Mouse (Mus musculus) heart, adult 9 months (tissue): ENCODE results near the gene Gas2l2.

ENCODE experiments used
- DNase-seq, 2 experiments: peaks; one replicate each; pipeline ENCODE4 v3.0.0; 2022; ENCODE audit warnings: low spot score in 2 of 2

Gene Gas2l2

DNA sequence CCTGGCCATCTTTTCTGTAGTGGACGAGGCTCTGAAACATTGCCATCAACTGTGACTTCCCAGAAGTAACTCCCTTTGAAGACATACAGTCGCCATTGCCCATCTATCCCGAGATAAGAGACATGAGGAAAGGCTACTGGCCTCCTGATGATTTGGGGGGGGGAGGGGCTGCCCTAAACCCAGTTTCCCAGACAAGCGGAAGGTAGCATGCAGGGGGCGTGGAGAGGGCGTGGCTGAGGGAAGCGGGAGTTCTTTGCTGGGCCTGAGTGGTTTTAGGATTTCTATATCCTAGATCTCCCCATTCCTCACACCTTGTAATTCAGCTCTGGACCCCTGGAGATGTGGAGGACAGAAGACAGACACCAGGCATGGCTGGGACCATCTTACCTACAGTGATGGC lies 14.6 kb upstream of the Gas2l2 start:
- DNase-seq: no peak

DNA sequence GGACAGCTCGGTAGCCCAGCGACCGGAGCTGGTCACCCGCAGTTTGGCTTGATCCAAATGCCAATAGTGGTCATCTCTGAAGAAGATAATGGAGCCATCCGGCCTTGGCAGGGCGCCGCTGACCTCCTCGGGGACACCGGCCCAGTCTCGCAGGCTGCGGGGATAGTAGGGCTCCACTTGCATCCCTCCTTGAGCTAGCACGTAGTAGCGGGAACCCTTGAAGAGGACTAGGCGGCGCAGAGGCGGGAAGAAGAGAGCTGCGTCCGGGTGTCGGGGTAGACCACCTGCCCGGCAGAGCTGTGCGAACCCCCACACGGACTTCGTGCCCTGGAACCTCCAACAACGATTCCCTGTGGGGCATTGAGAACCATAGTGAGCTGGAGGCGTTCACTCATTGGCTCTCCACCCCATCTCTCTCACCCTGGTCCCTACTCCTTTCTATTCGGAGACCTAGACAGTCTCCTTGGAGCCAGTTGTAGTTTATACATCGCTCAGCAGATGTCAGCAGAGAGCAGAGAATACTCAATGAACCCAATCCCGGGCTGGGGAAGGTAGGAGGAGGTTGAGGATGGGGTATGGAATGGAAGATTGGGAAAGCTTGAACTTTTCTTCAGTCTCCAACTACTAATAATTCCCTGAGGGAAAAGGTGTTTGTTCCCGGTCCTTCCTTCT lies 13.5 kb upstream of the Gas2l2 start:
- peak; percentile 67 to 76 for DNase-seq

DNA sequence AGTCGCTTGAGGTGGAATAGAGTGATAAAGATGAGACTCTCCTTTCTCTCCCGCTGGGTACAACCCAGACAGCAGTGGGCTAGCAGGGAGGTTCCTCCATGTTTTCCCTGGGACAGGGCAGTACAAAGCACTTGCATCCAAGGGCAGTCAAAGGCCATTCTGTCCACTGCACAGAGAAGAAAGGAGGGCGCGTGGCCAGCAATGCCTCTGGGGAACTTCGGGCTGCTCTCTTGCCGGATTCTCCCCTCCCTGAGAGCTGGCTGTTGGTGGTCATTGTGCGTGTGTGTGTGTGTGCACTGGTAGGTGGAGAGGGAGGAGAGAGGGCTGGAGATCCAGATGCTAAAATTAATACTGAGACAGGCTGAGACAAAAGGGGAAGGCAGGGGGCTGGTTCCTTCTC lies 12.0 kb upstream of the Gas2l2 start:
- peak; percentile 66 to 68 for DNase-seq

DNA sequence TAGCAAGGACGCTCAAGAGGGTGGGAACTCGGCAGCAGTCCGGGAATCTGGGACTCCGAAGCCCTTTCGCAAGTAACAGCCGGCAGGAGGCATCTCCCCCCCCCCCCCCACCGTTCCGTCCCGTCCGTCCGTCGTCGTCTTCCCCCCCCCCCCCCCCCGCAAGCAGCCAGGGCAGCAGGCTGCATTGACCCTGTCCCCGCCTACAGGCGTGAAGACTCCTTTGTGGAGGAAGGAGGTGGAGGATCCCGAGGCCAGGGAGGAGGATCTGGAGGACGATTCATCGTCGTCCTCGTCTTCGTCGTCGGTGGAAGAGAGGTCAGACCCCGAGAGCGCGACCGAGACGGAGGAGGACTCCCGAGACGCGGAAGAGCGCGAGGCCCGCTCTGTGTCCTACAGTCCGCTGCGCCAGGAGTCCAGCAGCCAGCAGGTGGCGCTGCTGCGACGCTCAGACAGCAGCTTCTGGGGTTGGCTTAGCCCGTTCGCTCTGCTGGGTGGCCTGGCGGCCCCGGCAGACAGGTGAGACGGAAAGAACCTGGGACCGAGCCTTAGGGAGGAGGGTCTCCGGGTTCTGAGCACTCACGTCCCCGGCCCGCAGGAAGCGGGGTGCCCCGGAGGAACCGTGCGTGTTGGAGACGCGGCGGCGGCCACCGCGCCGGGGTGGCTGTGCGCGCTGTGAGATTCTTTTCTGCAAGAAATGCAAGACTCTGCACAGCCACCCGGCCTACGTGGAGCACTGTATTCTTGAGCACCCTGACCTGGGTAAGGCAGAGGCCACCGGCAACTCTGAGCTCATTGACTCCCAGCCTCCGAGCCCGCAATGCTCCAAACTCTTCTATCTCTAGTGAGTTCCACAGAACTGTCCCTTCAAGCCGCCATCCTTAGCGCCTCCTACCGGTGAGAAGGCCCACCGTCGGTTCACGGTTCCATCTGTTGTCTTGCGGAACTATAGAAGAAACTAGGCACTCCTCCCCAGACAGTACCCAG lies 11.1 kb upstream of the Gas2l2 start:
- DNase-seq: peak; percentile 75 to 83

DNA sequence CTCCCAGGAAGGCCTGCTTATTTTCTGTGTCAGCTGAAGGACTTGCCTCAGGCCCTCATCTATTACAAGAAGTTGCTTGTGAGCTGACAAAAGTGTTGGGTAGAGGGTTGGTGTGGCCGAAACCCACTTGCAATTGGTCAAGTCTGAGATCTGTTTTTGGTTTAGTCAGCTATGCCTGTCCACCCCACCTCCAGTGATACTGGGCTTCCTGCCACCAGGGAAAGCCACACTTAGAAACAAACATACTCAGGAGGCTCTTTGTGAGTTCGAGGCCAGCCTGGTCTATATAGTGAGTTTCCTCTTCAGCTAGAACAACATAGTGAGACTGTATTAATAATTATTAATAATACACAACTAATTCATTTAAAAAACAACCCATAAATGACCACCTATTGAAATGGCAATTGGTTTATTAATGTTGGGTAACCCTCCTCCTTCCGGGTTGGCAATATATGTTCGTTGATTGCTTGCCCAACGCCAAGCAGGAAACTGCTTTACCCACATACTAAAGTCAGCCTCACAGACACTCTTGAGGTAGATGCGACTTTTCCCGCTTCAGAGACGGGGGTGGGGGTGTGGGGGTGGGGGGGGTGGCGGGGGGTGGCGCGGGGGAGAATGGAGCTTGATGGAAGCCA lies 10.3 kb upstream of the Gas2l2 start:
- DNase-seq: no peak

DNA sequence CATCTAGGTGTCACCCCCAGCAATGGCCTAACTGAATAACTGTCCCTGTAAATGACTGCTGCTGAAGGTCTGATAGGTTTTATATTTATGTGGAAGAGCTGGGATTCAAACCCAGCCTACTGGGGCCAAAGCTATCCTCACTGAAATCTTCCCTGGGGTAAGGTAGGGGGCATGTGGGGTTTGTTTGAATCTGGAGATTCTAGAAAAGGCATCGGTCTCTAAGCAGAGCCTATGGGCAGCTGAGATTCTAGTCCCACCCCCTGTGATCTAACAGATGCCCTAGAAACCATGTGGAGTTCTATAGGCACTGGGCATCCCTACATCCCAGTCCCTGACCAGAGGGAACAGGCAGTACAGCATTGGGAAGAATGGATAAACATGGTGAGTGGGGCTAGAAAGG lies 8.1 kb upstream of the Gas2l2 start, which contains the start of gene 1700020L24Rik:
Gene 1700020L24Rik, plus strand, starts transcription at position 301 of the 400 bp plus-strand sequence.
- DNase-seq: no peak

DNA sequence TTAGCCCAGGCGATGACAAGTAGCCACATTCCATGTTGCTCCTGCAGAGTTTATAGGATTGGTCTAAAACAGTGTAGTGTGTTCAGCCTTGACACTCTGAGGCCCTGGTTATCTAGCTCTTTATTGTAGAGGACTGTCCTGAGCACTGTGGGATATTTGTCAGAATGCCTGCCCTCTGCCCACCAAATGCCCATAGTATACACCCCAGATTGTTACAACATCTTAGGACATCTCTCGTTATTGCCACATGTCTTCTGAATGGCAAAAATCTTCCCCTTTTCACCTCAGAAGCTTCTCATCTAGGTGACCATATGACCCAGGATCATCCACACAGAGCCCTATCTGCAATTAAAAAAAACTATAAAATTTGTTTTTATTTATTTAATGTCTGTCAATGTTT lies 3.3 kb upstream of the Gas2l2 start:
- no peak for DNase-seq

DNA sequence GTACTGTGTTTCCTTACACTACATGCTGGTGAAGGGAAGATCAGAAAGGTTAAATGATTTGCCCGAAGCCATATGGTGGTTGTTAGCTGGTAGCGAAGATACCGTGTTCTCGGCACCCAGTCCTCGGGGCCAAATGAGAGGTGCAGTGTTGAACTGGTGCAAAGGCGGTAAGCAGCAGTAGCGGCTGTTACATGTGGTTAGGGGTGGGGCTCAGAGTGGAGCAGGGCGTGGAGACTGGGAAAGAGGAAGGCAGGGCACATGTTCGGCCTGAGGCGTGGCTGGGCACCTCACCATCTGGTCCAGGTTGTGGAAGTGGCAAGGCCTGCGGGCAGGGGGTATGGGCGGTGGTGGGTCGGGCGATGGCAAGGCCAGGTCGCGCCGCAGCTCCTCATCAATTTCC lies 2.3 kb downstream of the Gas2l2 start:
- no peak for DNase-seq

DNA sequence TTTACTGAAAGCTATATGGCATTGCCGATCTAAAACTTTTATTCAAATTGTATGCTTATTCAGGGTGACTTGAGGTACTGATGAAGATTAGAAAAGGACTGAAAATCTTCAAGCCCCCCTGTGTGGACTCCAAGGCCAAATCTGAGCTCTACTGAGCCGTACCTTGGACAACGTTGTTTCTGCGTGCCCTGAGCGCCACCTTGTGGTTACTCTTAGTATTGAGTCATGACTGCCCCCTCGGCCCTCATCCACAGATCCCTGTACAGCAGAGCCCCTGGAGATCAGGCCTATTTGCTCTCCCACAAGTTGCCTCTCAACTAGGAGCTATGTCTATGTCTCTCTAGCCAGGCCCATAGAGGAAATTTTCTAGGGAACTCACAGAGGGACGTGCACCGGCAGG lies 4.6 kb downstream of the Gas2l2 start:
- DNase-seq: peak; percentile 52 to 59

DNA sequence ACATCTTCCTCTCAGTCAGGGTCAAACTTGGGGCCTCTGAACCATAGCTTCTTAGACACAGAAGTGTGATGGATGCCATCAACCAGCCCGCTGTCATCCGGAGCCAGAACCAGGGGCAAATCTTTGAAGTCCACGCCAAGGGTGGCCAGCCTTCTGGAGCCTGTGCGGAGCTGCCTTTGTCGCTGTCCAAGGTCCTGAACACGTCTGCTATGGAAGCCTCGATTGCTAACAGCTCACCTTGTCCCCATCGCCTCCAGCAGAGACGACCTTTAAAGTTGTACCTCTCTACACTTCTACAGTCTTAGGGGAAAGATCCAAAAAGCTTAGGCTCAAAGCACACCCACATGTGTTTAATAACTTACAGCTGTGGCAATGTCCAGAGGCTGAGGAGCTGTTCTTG lies 8.0 kb downstream of the Gas2l2 start:
- DNase-seq: peak in 1 of 2 experiments; percentile 23

DNA sequence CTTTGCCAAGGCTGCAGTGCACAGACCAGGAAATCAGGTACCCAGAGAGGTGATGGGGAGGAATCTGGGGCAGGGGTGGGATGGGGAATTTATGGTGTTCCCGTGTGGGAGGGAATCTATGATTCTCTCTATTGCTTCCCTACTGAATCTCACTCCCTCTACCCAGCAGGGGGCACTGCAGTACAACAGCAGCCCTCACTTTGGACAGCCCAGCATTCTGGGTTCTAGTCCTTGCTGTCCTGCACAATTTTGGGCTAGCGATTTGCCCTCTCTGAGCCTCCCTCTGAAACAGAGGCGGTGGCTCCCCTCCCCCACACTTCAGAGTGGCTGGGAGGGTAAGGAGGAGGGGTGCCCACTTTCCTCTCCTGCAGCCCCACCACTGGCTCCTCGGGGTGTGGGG lies 8.9 kb downstream of the Gas2l2 start:
- no peak for DNase-seq

DNA sequence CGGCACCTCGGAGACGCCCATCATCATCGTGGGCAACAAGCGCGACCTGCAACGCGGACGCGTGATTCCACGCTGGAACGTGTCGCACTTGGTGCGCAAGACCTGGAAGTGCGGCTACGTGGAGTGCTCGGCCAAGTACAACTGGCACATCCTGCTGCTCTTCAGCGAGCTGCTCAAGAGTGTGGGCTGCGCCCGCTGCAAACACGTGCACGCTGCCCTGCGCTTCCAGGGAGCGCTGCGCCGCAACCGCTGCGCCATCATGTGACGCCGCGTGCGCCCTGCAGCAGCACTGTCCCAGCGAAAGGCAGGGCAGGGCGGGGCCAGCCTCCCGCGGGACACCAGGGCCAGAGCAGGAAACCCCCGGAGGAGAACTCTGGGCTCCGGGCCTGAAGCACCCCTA lies 10.7 kb downstream of the Gas2l2 start:
- DNase-seq: no peak

DNA sequence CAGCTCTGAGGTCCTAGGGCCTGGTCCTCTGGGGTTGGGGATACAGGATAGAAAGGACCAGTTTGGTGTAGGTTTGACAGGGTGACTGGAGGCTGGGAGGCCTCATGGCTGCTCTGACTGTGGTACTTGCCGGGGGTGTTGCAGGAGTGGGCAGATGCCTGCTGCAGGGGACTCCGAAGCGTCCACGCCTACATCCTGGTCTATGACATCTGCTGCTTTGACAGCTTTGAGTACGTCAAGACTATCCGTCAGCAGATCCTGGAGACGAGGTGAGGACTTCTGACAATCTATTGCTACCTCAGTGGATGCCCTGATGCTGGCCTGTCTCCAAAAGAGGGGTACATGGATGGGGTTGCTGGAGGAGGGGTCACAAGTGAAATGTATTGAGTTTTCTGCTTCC lies 11.5 kb downstream of the Gas2l2 start:
- DNase-seq: no peak

DNA sequence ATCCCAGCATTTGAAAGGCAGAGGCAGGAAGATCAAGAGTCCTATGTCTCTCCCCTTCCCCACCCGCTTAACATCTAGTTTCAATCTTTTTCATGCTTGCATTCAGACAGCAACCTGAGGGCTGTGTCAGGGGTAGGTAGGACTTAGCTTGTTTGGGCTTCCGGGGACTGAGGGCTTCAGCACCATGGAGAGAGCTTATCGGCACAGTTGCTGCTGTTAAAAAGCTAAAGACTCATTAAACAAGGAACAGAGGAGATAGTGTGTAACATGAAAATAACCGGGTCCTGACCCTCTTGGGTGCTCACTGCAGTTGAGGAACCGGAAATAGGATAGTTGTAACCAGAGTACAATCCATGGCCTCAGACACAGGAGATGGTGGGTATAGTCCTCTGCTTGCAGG lies 12.2 kb downstream of the Gas2l2 start:
- no peak for DNase-seq

DNA sequence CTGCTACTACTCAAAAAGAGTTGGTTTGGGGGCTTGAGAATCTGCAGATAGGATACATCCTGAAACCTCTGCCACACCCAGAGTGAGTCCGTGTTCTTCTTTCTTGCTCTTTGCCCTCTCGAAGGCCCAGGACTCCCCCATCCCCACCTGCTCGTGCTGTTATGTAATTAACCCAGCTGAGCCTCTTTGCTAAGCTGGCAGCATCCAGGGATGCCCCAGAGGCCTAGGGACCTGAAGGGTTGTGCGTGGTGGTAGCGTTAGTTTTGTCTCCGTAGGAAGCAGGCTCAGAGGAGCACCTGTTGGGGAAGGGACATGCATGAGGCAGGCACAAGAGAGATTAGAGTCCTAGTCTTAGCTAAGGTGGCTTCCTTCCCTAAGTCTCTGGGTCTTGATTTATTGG lies 18.7 kb downstream of the Gas2l2 start:
- DNase-seq: no peak

DNA sequence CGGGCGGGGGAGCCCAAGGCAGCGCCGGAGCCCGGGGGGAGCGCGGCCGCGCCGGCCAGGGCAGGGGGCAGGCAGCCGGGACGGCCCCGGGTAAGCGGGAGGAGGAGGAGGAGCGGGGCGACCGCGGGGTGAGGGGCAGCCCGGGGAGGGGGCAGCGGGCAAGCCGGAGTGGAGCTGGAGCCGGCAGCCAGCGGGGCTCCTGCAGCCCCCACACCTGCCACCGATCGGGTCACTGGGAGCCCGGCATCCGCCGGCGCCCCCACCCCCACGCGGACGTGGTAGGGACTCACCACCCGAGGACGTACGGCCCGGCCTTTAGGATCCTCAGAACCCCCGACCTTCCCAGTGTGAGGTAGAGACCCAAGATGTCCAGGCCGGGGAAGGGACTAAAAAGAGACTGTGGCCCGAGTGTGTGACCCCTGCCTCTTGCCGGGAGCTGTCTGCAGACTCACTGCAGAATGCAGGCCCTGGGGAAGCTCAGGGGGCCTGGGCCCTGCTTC lies 19.4 kb downstream of the Gas2l2 start:
- DNase-seq: no peak

DNA sequence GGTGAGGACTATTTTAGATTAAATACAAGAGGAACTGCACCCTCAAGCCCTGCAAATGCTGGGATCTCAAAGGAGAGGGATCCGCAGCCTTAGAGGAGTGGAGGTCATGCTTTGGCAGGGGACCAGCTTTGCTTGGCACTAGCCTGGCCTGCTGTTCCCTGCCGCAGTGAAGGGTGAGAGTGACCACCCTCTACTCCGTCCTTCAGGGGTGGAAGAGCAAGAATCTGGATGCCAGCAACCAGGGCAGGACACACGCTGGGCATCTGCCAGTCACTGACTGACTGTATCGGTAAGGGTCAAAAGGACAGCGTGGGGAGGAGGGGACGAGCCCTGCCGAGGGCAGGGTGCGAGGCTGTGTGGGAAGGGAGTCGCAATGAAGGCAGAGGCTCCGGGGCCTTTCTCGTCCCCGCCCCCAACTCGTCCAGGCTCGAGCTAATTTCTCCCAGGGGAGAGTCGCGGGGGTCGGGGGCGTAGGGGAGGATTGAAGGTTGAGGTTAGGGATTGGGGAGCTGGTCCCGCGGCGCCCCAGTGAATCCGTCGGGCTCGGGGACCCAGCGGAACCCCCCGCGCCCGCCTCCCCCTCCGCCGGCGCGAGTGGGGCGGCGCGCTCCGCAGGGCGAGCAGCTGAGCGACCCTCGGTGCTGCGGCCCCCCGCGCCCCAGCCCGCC lies 20.0 kb downstream of the Gas2l2 start, which contains the start of gene Rasl10b:
Gene Rasl10b, plus strand, starts transcription at position 51 of the 668 bp plus-strand sequence.
- peak; percentile 33 to 52 for DNase-seq

DNA sequence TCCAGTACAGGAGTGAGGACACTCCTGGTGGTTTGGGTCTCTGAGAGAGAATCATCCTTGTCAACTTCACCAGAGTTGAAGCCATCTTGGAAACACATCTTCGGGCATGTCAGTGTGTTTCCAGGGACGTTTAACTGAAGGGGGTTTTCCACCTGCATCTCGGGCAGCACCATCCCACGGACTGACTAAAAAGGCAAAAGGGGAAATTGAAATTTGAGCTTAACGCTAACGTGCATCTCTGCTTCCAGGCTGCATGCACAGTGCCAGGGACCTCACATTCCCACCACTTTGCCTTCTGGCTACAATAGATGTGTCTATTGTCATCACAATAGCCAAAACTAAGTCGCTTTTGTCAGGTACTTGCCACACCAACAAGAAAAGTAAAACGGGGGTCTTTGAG lies 21.0 kb downstream of the Gas2l2 start:
- DNase-seq: no peak

DNA sequence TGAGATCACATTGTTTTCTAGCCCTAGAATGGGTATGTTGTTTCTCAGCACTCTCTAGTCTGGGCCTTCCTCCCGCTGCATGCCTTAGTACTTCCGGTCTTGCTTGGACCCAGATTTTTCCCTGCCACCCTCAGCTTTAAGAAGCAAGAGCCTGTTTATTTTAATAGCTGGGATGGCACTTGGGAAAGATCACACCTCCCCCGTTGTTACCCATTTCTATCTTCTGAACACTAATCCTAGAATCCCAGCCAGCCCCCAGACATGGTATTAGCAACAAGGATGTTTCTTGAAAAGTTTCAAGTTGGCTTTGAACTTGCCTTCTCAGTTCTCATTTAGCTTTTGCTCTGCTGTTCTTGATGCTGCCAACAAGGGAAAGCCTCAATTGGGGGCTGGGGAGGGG lies 22.9 kb downstream of the Gas2l2 start:
- no peak for DNase-seq

DNA sequence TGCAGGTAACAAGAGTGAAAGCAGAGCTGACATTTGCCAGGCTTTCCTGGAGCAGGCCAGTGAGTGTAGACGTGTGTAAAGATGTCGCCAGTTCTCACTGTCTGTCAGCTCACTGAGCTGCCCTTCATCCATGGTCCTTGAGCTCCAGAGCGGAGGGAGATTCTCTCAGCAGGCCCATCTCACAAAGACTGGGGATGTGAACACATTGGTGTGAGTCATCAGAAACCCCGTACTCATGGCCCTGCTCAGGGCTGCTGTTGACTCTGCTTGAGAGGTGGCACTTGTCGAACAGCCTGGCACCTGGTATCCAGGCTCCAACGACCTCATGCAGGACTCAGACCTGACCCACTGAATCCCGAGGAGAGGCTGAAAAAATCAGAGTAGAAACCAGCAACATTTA lies 25.5 kb downstream of the Gas2l2 start:
- DNase-seq: no peak

DNA sequence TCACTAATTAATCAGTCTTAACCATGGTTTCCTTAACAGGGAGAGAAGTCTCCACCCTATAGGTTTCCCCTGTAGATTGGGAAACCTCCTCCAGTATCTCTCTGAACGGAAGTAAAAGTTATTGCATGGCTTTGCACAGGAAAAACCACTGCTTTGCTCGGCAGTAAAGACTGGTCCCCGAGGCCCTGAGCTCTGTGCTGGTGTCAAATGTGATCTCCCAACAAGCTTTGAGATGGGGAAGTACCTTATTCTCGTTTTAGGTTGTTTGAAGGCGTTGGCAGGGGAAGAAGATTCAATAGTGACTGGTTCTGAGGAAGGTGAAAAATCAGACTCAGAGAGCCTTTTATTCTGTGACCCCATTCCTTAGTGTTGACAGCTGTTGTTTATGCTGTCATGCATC lies 30.5 kb downstream of the Gas2l2 start:
- DNase-seq: no peak

DNA sequence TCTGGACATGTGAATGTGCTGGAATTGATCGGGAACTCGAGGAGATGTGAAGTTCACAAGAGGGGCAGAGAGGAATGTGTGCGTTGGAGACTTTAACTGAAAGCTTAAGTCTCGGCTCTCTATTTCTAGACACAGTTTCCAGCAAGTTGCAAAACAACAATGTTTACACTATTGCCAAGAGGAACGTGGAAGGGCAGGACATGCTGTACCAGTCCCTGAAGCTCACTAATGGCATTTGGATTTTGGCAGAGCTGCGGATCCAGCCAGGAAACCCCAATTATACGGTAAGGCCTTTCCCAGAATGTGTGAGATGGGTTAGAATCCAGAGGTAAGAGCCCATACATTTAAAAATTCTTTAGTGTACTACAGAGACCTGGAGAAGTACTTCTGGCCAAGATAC lies 31.6 kb downstream of the Gas2l2 start:
- peak; percentile 20 to 22 for DNase-seq
